Mouse (Mus musculus) liver, embryonic 14.5 days (tissue): ENCODE data around the gene Usp50. TPM values are rescaled to one million over a fixed set of nuclear protein-coding genes. Genes with fewer than 3 reads are reported as not detected.

Source experiments
- ATAC-seq: fragments of 200-750 bp; cut with Nextera tagmentation; 2 replicates; pipeline ENCODE4 v1.8.0; 2017; ENCODE audit warnings: moderate number of reproducible peaks, mild to moderate bottlenecking, moderate library complexity; ENCODE audit not compliant: insufficient read depth
- DNase-seq, 3 experiments: peaks; one replicate each; pipeline ENCODE4 v3.0.0-alpha.2; 2012 to 2013; ENCODE audit warnings: low read depth in 3 of 3, low spot score in 3 of 3
- H3K27ac ChIP-seq: fragments of 300-500 bp; sonication (generic); 2 replicates; pipeline ENCODE4 v1.5.1; 2014; ENCODE audit warnings: moderate library complexity, mild to moderate bottlenecking, control low read depth, inconsistent platforms
- H3K27me3 ChIP-seq: fragments of 300-500 bp; sonication (generic); 2 replicates; pipeline ENCODE4 v1.6.1; 2014; ENCODE audit warnings: mild to moderate bottlenecking, low read length, moderate library complexity; ENCODE audit not compliant: control insufficient read depth, insufficient read depth
- H3K36me3 ChIP-seq: fragments of 300-500 bp; sonication (generic); replicated peaks from 2 replicates; pipeline ENCODE4 v1.6.1; 2014; ENCODE audit warnings: low read depth; ENCODE audit not compliant: control insufficient read depth, insufficient read depth
- H3K4me1 ChIP-seq, 2 experiments: fragments of 200-500 bp in 1 of 2; fragments of 300-500 bp in 1 of 2; sonication (generic) in 1 of 2; replicated peaks; 2 replicates each; pipeline ENCODE4 v1.6.1; 2012 to 2014; ENCODE audit warnings: antibody characterized with exemption in 1 of 2, inconsistent platforms in 1 of 2, low read length in 1 of 2; ENCODE audit not compliant: control insufficient read depth in 2 of 2, insufficient read depth in 2 of 2
- H3K4me2 ChIP-seq: fragments of 300-500 bp; sonication (generic); 2 replicates; pipeline ENCODE4 v1.6.1; 2014; ENCODE audit warnings: low read depth, mild to moderate bottlenecking, control low read depth, moderate library complexity
- H3K4me3 ChIP-seq, 2 experiments: fragments of 200-500 bp in 1 of 2; fragments of 300-500 bp in 1 of 2; sonication (generic) in 1 of 2; 2 replicates each; pipeline ENCODE4 v1.5.1; 2012 to 2014; ENCODE audit warnings: low read depth in 2 of 2, low read length in 2 of 2, mild to moderate bottlenecking in 2 of 2, control low read depth in 1 of 2, inconsistent platforms in 1 of 2, moderate library complexity in 1 of 2; ENCODE audit not compliant: insufficient read depth in 1 of 2
- H3K9ac ChIP-seq: fragments of 300-500 bp; sonication (generic); replicated peaks from 2 replicates; pipeline ENCODE4 v1.6.1; 2014; ENCODE audit warnings: mild to moderate bottlenecking, control low read depth, moderate library complexity
- H3K9me3 ChIP-seq: fragments of 300-500 bp; sonication (generic); 2 replicates; pipeline ENCODE4 v1.6.1; 2016; ENCODE audit warnings: low read length, mixed read lengths; ENCODE audit not compliant: control insufficient read depth
- CTCF ChIP-seq: IDR thresholded peaks from 2 replicates; pipeline ENCODE4 v1.5.1; 2016; ENCODE audit warnings: antibody characterized with exemption, low read depth, control low read depth
- EP300 ChIP-seq: IDR thresholded peaks from 2 replicates; pipeline ENCODE4 v1.6.1; 2016; ENCODE audit warnings: antibody characterized with exemption, low read depth
- WGBS: fragments of 180-500 bp; shearing (Covaris S2); extraction: QIAGEN DNeasy Blood & Tissue Kit; methylation state at CpG from one replicate; pipeline ENCODE4 v1.1.7; 2014; ENCODE audit not compliant: insufficient replicate concordance; 5-methylcytosine and 5-hydroxymethylcytosine counted together
- polyA plus RNA-seq, 2 experiments: library from polyadenylated mRNA; depleted of rRNA in 1 of 2; stranded (reverse) in 1 of 2; unstranded in 1 of 2; fragments of >200 nt; fragmentation: Nextera tagmentation in 1 of 2; extraction: Ambion mirVana in 1 of 2; gene quantifications; 2 replicates each; pipeline versions ENCODE4 v1.2.1 to v1.2.3; 2012 to 2014

Usp50 gene
- polyA plus RNA-seq, 2 experiments = 0.93 to 1.8 TPM

DNA sequence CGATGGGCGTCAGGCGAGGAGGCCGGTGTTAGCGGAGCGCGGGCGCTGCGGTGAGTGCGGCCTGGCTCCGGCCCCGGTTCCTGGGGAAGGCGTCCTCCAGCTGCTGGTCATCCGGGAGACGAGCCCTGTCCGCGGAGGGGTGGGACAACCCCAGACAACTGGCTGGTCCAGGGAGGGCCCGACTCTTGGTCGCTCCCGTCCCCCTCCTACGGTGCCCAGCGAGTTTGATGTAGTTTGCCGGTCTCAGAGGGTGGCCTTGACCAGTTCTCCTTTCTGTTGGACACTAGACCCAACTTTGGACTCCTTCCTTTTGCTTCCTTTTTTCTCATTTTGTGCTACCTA lies 75.9 kb downstream of the Usp50 start:
- no peaks in the 10 kb centered on the region for H3K9me3 ChIP-seq
- no peak for DNase-seq
- H3K4me3 ChIP-seq = peak overlapping the region; percentile 69 to 96
- WGBS = 1% methylated on average over 23 of the region's 23 CpGs
- H3K4me1 ChIP-seq = peaks cover 8 to 9% of the 10 kb centered on the region in 2 experiments
- no peaks in the 10 kb centered on the region for H3K27me3 ChIP-seq
- H3K27ac ChIP-seq = peak overlapping the region; percentile 9
- H3K4me2 ChIP-seq = peak overlapping the region; percentile 85
- TF ChIP-seq CTCF = no peak
- TF ChIP-seq EP300 = no peak
- H3K9ac ChIP-seq = peak overlapping the region; percentile 87
- H3K36me3 ChIP-seq = no peaks in the 10 kb centered on the region
- peak; percentile 80 for ATAC-seq

GRCm38 (mm10) chr2:126706759-126707437 lies 76.4 kb downstream of the Usp50 start, which contains the start of gene Usp8:
Gene Usp8, plus strand, starts transcription at chr2:126707328.
- H3K36me3 ChIP-seq = no peaks in the 10 kb centered on the region
- H3K9me3 ChIP-seq = no peaks in the 10 kb centered on the region
- no peak; the same call in 1 of the 2 replicates for TF ChIP-seq CTCF
- TF ChIP-seq EP300 = no peak
- no peaks in the 10 kb centered on the region for H3K27me3 ChIP-seq
- peak within 1 kb of the TSS; percentile 69 to 96 for H3K4me3 ChIP-seq
- peaks cover 8 to 9% of the 10 kb centered on the region in 2 experiments for H3K4me1 ChIP-seq
- WGBS = 2% methylated on average over 47 of the region's 47 CpGs
- DNase-seq (peak; percentile 93 to 96 (median 94)), ATAC-seq (peak; percentile 100)
- H3K4me2 ChIP-seq = peak within 1 kb of the TSS; percentile 85
- peak within 1 kb of the TSS; percentile 9 for H3K27ac ChIP-seq
- peak within 1 kb of the TSS; percentile 87 for H3K9ac ChIP-seq

DNA sequence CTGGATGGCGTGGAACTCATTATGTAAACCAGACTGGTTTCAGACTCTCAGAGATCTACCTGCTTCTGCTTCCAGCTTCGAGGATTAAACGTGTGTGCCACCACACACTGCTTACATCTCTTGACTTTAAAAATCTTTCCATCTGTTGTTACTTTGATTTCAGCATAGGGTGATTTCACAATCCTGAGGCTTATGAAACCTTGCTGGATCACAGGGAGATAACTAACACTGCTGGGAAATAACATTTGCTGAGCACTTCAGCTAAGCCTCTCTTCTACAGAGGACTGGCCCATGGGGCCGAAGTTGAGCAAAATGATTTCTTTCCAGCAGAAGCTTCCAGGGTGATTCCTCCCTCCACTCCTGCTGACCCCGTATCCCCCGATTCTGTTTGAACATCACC lies 88.0 kb downstream of the Usp50 start:
- no peak overlapping the region for H3K4me2 ChIP-seq
- H3K4me3 ChIP-seq = no peak overlapping the region
- H3K36me3 ChIP-seq = no peaks in the 10 kb centered on the region
- no peaks in the 10 kb centered on the region; the same call in 1 of the 2 replicates for H3K27me3 ChIP-seq
- H3K9ac ChIP-seq = no peak overlapping the region
- TF ChIP-seq CTCF (no peak), EP300 (no peak)
- no peak; the same call in 1 of the 2 replicates for ATAC-seq
- DNase-seq = no peak
- 57% methylated on average over 6 of the region's 6 CpGs for WGBS
- no peaks in the 10 kb centered on the region for H3K9me3 ChIP-seq
- H3K4me1 ChIP-seq = no peaks in the 10 kb centered on the region
- H3K27ac ChIP-seq = no peak overlapping the region

DNA sequence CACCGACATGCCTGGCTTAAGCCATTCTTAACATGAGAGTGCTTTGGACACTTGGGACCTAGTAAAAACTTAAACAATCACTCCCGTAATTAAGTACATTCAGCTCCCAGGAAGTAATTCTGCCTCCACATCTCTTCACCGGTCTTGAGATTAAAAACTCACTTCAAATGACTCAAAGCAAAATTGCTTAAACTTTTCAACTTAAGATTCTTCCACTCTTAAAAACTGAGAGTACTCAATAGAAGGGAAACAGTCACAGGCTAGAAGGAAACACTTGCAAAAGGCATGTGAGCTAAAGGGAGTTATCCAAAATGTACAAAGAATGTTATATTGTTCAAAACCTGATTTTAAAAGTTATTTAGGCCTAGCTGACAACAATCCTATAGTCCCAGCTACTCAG lies 92.0 kb downstream of the Usp50 start:
- Histone ChIP-seq H3K27ac (no peak overlapping the region), H3K4me2 (no peak overlapping the region), H3K9ac (no peak overlapping the region), H3K36me3 (no peaks in the 10 kb centered on the region), H3K4me1 (no peaks in the 10 kb centered on the region), H3K9me3 (no peaks in the 10 kb centered on the region), H3K4me3 (no peak overlapping the region), H3K27me3 (no peaks in the 10 kb centered on the region)
- DNase-seq (no peak), ATAC-seq (no peak)
- TF ChIP-seq EP300 = no peak
- WGBS = 76% methylated on average over 3 of the region's 3 CpGs

GRCm38 (mm10) chr2:126682937-126683336 lies 100.3 kb downstream of the Usp50 start:
- H3K9ac ChIP-seq = no peak overlapping the region
- TF ChIP-seq CTCF (no peak), EP300 (no peak)
- H3K36me3 ChIP-seq = no peaks in the 10 kb centered on the region; the same call in 1 of the 2 replicates
- DNase-seq (no peak), ATAC-seq (no peak)
- H3K4me3 ChIP-seq = no peak overlapping the region
- 58% methylated on average over 1 of the region's 1 CpGs for WGBS
- H3K27ac ChIP-seq = no peak overlapping the region
- H3K4me2 ChIP-seq = no peak overlapping the region
- no peaks in the 10 kb centered on the region for H3K27me3 ChIP-seq
- 0 out of 4 replicates have a peak, but pooled peaks cover 0 to 2% of the 10 kb centered on the region in 2 experiments for H3K4me1 ChIP-seq
- H3K9me3 ChIP-seq = no peaks in the 10 kb centered on the region
